Mouse (Mus musculus) liver, embryonic 11.5 days (tissue): ENCODE data around the gene Prss8. TPM values are rescaled to one million over a fixed set of nuclear protein-coding genes. Genes with fewer than 3 reads are reported as not detected.
"Not testable (repeated sequence)": the region's sequence is repeated elsewhere in the genome, so short reads cannot be mapped to it uniquely, and the experiment has no call there.

Source experiments
- ATAC-seq: fragments of 200-750 bp; cut with Nextera tagmentation; replicated peaks from 2 replicates; pipeline ENCODE4 v1.8.0; 2017; ENCODE audit warnings: moderate number of reproducible peaks, mild to moderate bottlenecking, moderate TSS enrichment, moderate library complexity; ENCODE audit not compliant: low FRiP score
- DNase-seq: peaks from one replicate; pipeline ENCODE4 v3.0.0-alpha.2; 2017; ENCODE audit warnings: low spot score
- H3K27ac ChIP-seq: fragments of 300-500 bp; sonication (generic); 2 replicates; pipeline ENCODE4 v1.5.1; 2014; ENCODE audit warnings: mild to moderate bottlenecking, low read depth, low read length, control low read depth
- H3K27me3 ChIP-seq: fragments of 300-500 bp; sonication (generic); replicated peaks from 2 replicates; pipeline ENCODE4 v1.6.1; 2014; ENCODE audit warnings: low read length, mixed read lengths; ENCODE audit not compliant: control insufficient read depth, insufficient read depth
- H3K36me3 ChIP-seq: fragments of 300-500 bp; sonication (generic); 2 replicates; pipeline ENCODE4 v1.6.1; 2014; ENCODE audit warnings: mild to moderate bottlenecking, low read length, moderate library complexity, mixed read lengths; ENCODE audit not compliant: control insufficient read depth, insufficient read depth
- H3K4me1 ChIP-seq: fragments of 300-500 bp; sonication (generic); replicated peaks from 2 replicates; pipeline ENCODE4 v1.6.1; 2014; ENCODE audit warnings: low read length, mixed read lengths; ENCODE audit not compliant: control insufficient read depth, insufficient read depth
- H3K4me2 ChIP-seq: fragments of 300-500 bp; sonication (generic); 2 replicates; pipeline ENCODE4 v1.6.1; 2014; ENCODE audit warnings: mild to moderate bottlenecking, control low read depth, moderate library complexity
- H3K4me3 ChIP-seq: fragments of 300-500 bp; sonication (generic); 2 replicates; pipeline ENCODE4 v1.5.1; 2014; ENCODE audit warnings: low read depth, low read length, control low read depth
- H3K9ac ChIP-seq: fragments of 300-500 bp; sonication (generic); 2 replicates; pipeline ENCODE4 v1.6.1; 2014; ENCODE audit warnings: low read depth, low read length, control low read depth
- H3K9me3 ChIP-seq: fragments of 300-500 bp; sonication (generic); 2 replicates; pipeline ENCODE4 v1.6.1; 2016; ENCODE audit warnings: low read length, inconsistent platforms, mixed read lengths; ENCODE audit not compliant: control insufficient read depth
- WGBS: fragments of 180-500 bp; shearing (Covaris S2); extraction: QIAGEN DNeasy Blood & Tissue Kit; methylation state at CpG from one replicate; pipeline ENCODE4 v1.1.7; 2014; 5-methylcytosine and 5-hydroxymethylcytosine counted together
- polyA plus RNA-seq: library from polyadenylated mRNA; unstranded; fragments of >200 nt; fragmentation: Nextera tagmentation; extraction: Ambion mirVana; gene quantifications from 2 replicates; pipeline ENCODE4 v1.2.1, GENCODE M21; 2014

Gene Prss8
- polyA plus RNA-seq, 1 experiment from 2014 or later, result 3.4 TPM

DNA sequence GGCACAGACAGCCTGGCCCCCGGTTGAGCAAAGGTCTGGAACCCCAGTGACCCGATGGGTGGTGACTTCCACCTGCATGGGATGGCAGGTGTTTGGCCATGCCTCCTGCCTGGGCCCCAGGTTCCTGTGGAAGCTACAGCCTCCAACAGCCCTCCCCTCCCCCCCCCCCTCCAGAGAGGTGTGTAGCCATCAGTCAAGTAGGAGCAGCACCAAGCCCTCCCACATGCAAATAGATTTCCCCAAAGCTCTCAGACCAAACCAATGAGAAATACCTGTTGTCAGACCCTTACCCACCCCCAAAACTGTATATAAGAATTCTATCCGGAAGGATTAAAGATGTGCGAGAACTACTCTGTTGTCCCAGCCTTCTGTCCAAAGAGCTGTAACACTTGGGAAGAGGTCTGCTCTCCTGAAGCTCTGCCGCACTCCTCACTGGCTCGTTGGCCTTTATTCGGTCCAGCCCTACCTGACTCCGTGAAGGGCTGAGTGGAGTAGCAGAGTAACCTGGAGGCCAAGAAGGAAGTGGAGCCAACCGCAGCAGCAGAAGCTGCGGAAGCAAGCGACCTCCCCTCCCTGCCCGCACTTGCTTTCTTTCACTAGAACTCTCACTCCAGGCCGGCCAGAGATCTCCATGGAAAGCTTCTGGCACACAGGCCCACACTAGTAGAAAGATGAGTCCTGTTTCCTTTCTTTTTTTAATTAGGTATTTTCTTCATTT is 23.1 kb upstream of the Prss8 start:
- Histone ChIP-seq H3K27me3 (no peaks in the 10 kb centered on the region), H3K4me3 (no peak overlapping the region), H3K27ac (no peak overlapping the region), H3K9me3 (no peaks in the 10 kb centered on the region), H3K4me1 (no peaks in the 10 kb centered on the region), H3K36me3 (no peaks in the 10 kb centered on the region), H3K9ac (no peak overlapping the region), H3K4me2 (no peak overlapping the region)
- ATAC-seq (no peak), DNase-seq (peak; percentile 30)
- WGBS, result 26% methylated on average over 13 of the region's 13 CpGs

- Histone ChIP-seq H3K27ac (no peak within 1 kb of the TSS), H3K4me3 (no peak within 1 kb of the TSS), H3K9me3 (no peaks in the 10 kb centered on the region), H3K4me1 (no peaks in the 10 kb centered on the region; the same call in 1 of the 2 replicates), H3K27me3 (peaks cover 36% of the 10 kb centered on the region), H3K4me2 (no peak within 1 kb of the TSS), H3K9ac (no peak within 1 kb of the TSS), H3K36me3 (no peaks in the 10 kb centered on the region)
- DNase-seq (no peak), ATAC-seq (no peak)
- 73% methylated on average over 6 of the region's 6 CpGs for WGBS
Measured at GRCm38 (mm10) chr7:127946470-127947023, 16.6 kb upstream of the Prss8 start, which contains the start of gene Prss36. Gene Prss36, minus strand, starts transcription at chr7:127946725.

GRCm38 (mm10) chr7:127944614-127945013 is 14.7 kb upstream of the Prss8 start:
- no peak overlapping the region for H3K9ac ChIP-seq
- no peaks in the 10 kb centered on the region; the same call in 1 of the 2 replicates for H3K4me1 ChIP-seq
- whole genome bisulfite sequencing, result 8% methylated on average over 23 of the region's 23 CpGs
- DNase-seq, result no peak
- H3K4me2 ChIP-seq, result peak overlapping the region; percentile 3
- H3K27ac ChIP-seq, result no peak overlapping the region
- H3K4me3 ChIP-seq, result no peak overlapping the region
- ATAC-seq, result peak; percentile 36; the same call in 1 of the 2 replicates
- H3K36me3 ChIP-seq, result no peaks in the 10 kb centered on the region
- peaks cover 36% of the 10 kb centered on the region for H3K27me3 ChIP-seq
- no peaks in the 10 kb centered on the region for H3K9me3 ChIP-seq

DNA sequence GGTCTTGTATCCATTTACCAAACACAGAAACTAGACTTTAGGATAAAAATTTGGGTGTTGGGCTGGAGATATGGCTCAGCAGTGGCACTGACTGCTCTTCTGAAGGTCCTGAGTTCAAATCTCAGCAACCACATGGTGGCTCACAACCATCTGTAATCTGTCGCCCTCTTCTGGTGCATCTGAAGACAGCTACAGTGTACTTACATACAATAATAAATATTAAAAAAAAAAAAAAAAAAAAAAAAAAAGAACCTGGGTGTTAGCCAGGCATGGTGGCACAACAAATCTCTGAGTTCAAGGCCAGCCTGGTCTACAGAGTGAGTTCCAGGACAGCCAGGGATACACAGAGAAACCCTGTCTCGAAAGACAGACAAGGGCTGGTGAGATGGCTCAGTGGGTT is 12.2 kb upstream of the Prss8 start:
- H3K27ac ChIP-seq, DNase-seq, ATAC-seq, H3K9ac ChIP-seq, H3K9me3 ChIP-seq, H3K36me3 ChIP-seq, H3K4me3 ChIP-seq, H3K4me1 ChIP-seq, H3K4me2 ChIP-seq: not testable (repeated sequence)
- peaks cover 36% of the 10 kb centered on the region for H3K27me3 ChIP-seq
- 48% methylated on average over 2 of the region's 2 CpGs for WGBS

- H3K27ac ChIP-seq, result peak overlapping the region; percentile 71; the same call in 1 of the 2 replicates
- H3K4me2 ChIP-seq, result peak overlapping the region; percentile 100
- WGBS, result 63% methylated on average over 18 of the region's 18 CpGs
- DNase-seq, result no peak
- no peaks in the 10 kb centered on the region for H3K9me3 ChIP-seq
- peak; percentile 1; the same call in 1 of the 2 replicates for ATAC-seq
- H3K27me3 ChIP-seq, result no peaks in the 10 kb centered on the region
- H3K4me3 ChIP-seq, result peak overlapping the region; percentile 84
- H3K4me1 ChIP-seq, result peaks cover 25% of the 10 kb centered on the region
- no peaks in the 10 kb centered on the region for H3K36me3 ChIP-seq
- peak overlapping the region; percentile 89 for H3K9ac ChIP-seq
Measured at GRCm38 (mm10) chr7:127936216-127936884, 6.4 kb upstream of the Prss8 start.

DNA sequence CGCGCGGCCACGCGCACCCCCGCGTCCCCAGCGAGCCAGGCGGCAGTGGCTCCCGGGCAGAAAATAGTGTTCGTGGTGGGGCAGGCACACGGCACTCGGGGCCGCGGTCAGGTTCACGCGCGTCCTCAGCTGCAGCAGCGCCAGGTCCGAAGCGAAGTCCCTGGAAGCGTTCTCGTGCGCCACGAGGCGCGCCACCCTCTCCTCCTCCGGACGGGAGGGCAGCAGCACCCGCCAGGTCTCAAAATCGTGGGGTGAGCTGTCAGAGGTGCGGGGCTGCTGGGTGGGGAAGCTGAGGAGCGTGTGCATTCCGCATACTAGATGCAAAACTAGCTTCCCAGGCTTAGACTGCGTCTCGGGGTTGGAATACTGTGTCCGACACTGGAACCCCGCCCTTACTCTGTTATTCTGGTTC is 5.8 kb upstream of the Prss8 start:
- WGBS, result under 1% methylated on average over 38 of the region's 38 CpGs
- H3K27me3 ChIP-seq, result no peaks in the 10 kb centered on the region
- peak overlapping the region; percentile 89 for H3K9ac ChIP-seq
- peak overlapping the region; percentile 71 for H3K27ac ChIP-seq
- peak overlapping the region; percentile 100 for H3K4me2 ChIP-seq
- ATAC-seq (peak; percentile 33), DNase-seq (peak; percentile 54)
- no peaks in the 10 kb centered on the region for H3K9me3 ChIP-seq
- H3K4me3 ChIP-seq, result peak overlapping the region; percentile 84
- peaks cover 28% of the 10 kb centered on the region for H3K4me1 ChIP-seq
- H3K36me3 ChIP-seq, result no peaks in the 10 kb centered on the region

GRCm38 (mm10) chr7:127935028-127935722 is 5.3 kb upstream of the Prss8 start:
- WGBS, result 7% methylated on average over 32 of the region's 32 CpGs
- DNase-seq (peak; percentile 93), ATAC-seq (peak; percentile 93)
- Histone ChIP-seq H3K36me3 (no peaks in the 10 kb centered on the region), H3K9ac (peak overlapping the region; percentile 89), H3K4me3 (peak overlapping the region; percentile 84), H3K9me3 (no peaks in the 10 kb centered on the region), H3K27me3 (no peaks in the 10 kb centered on the region), H3K4me1 (peaks cover 30% of the 10 kb centered on the region), H3K4me2 (peak overlapping the region; percentile 100), H3K27ac (peak overlapping the region; percentile 71)

- Histone ChIP-seq H3K36me3 (no peaks in the 10 kb centered on the region), H3K4me2 (no peak overlapping the region), H3K4me3 (no peak overlapping the region), H3K27me3 (no peaks in the 10 kb centered on the region), H3K9me3 (no peaks in the 10 kb centered on the region), H3K27ac (no peak overlapping the region), H3K9ac (no peak overlapping the region), H3K4me1 (peaks cover 40% of the 10 kb centered on the region)
- ATAC-seq (no peak), DNase-seq (no peak)
- WGBS, result 85% methylated on average over 5 of the region's 5 CpGs
Measured at GRCm38 (mm10) chr7:127934075-127934474, 4.2 kb upstream of the Prss8 start.
